Mouse (Mus musculus) stomach, embryonic 14.5 days (tissue): ENCODE data around the gene Gm4763. TPM values are rescaled to one million over a fixed set of nuclear protein-coding genes. Genes with fewer than 3 reads are reported as not detected.
"Not testable (repeated sequence)": the region's sequence is repeated elsewhere in the genome, so short reads cannot be mapped to it uniquely, and the experiment has no call there.

Experiments used
- ATAC-seq: fragments of 200-750 bp; cut with Nextera tagmentation; 2 replicates; pipeline ENCODE4 v1.8.0; 2017; ENCODE audit warnings: low read depth, moderate TSS enrichment; ENCODE audit not compliant: insufficient number of reproducible peaks, insufficient read depth, low FRiP score
- H3K27ac ChIP-seq: fragments of 300-500 bp; sonication (generic); 2 replicates; pipeline ENCODE4 v1.5.1; 2014; ENCODE audit warnings: mild to moderate bottlenecking, low read length, moderate library complexity, mixed read lengths
- H3K27me3 ChIP-seq: fragments of 300-500 bp; sonication (generic); 2 replicates; pipeline ENCODE4 v1.6.1; 2014; ENCODE audit warnings: low read length, control low read depth, mixed read lengths; ENCODE audit not compliant: control insufficient read depth, insufficient read depth
- H3K36me3 ChIP-seq: fragments of 300-500 bp; sonication (generic); 2 replicates; pipeline ENCODE4 v1.6.1; 2014; ENCODE audit warnings: mild to moderate bottlenecking, control low read depth, low read length, moderate library complexity, mixed read lengths; ENCODE audit not compliant: control insufficient read depth, insufficient read depth
- H3K4me1 ChIP-seq: fragments of 300-500 bp; sonication (generic); 2 replicates; pipeline ENCODE4 v1.6.1; 2014; ENCODE audit warnings: low read length, control low read depth, mixed read lengths; ENCODE audit not compliant: control insufficient read depth, insufficient read depth
- H3K4me2 ChIP-seq: fragments of 300-500 bp; sonication (generic); replicated peaks from 2 replicates; pipeline ENCODE4 v1.6.1; 2014; ENCODE audit warnings: low read depth, low read length, control low read depth
- H3K4me3 ChIP-seq: fragments of 300-500 bp; sonication (generic); 2 replicates; pipeline ENCODE4 v1.5.1; 2014; ENCODE audit warnings: low read depth, low read length, control low read depth
- H3K9ac ChIP-seq: fragments of 300-500 bp; sonication (generic); replicated peaks from 2 replicates; pipeline ENCODE4 v1.6.1; 2014; ENCODE audit warnings: low read depth, mild to moderate bottlenecking, control low read depth, low read length, moderate library complexity, mixed read lengths
- H3K9me3 ChIP-seq: fragments of 300-500 bp; sonication (generic); 2 replicates; pipeline ENCODE4 v1.6.1; 2016; ENCODE audit warnings: low read depth, low read length, control low read depth; ENCODE audit not compliant: control insufficient read depth
- WGBS: fragments of 180-500 bp; shearing (Covaris S2); extraction: QIAGEN DNeasy Blood & Tissue Kit; methylation state at CpG from one replicate; pipeline ENCODE4 v1.1.7; 2014; 5-methylcytosine and 5-hydroxymethylcytosine counted together
- polyA plus RNA-seq: library from polyadenylated mRNA; unstranded; fragments of >200 nt; fragmentation: Nextera tagmentation; extraction: Ambion mirVana; gene quantifications from 2 replicates; pipeline ENCODE4 v1.2.1, GENCODE M21; 2014

Gm4763 gene
- polyA plus RNA-seq, 1 experiment from 2014 or later, result not detected

DNA sequence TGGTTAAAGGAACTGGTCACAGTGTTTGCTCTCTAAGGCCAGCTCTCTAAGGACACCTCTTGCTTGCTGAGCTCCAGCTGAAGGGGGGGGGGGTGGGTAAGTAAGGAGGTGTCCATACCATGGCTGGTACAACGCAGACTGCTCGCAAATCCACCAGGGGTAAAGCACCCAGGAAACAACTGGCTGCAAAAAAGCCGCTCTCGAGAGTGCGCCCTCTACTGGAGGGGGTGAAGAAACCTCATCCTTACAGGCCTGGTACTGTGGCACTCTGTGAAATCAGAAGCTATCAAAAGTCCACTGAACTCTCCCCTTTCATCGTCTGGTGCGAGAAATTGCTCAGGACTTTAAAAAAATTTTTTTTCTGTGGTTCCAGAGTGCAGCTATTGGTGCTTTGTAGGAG, 42.6 kb downstream of the Gm4763 start:
- WGBS, result 78% methylated on average over 7 of the region's 7 CpGs
- not testable (repeated sequence) for H3K9me3 ChIP-seq, H3K27ac ChIP-seq, H3K27me3 ChIP-seq, H3K9ac ChIP-seq, H3K4me3 ChIP-seq, H3K36me3 ChIP-seq, H3K4me2 ChIP-seq, ATAC-seq, H3K4me1 ChIP-seq

- Histone ChIP-seq H3K36me3 (no peaks in the 10 kb centered on the region), H3K4me2 (no peak within 1 kb of the TSS), H3K4me1 (no peaks in the 10 kb centered on the region), H3K9ac (no peak within 1 kb of the TSS), H3K27ac (no peak within 1 kb of the TSS), H3K27me3 (no peaks in the 10 kb centered on the region), H3K9me3 (no peaks in the 10 kb centered on the region), H3K4me3 (no peak within 1 kb of the TSS)
- 91% methylated on average over 9 of the region's 9 CpGs for WGBS
- no peak for ATAC-seq
Observed at GRCm38 (mm10) chr7:24676575-24676974, 50.1 kb downstream of the Gm4763 start, which contains the start of gene Tex101. Tex101 (minus strand) TSS chr7:24676675.

GRCm38 (mm10) chr7:24671944-24672439, 54.7 kb downstream of the Gm4763 start:
- WGBS, result 90% methylated on average over 23 of the region's 23 CpGs
- no peaks in the 10 kb centered on the region for H3K4me1 ChIP-seq

More at GRCm38 (mm10) chr7:24671944-24672439, 54.7 kb downstream of the Gm4763 start:
- no peak for ATAC-seq
- H3K4me2 ChIP-seq, result no peak overlapping the region
- H3K27ac ChIP-seq, result no peak overlapping the region
- no peak overlapping the region for H3K4me3 ChIP-seq
- no peaks in the 10 kb centered on the region for H3K36me3 ChIP-seq
- no peaks in the 10 kb centered on the region for H3K9me3 ChIP-seq
- H3K27me3 ChIP-seq, result no peaks in the 10 kb centered on the region
- no peak overlapping the region for H3K9ac ChIP-seq

Other genes starting within 250 kb of the Gm4763 start
- 1.4 and 1.5 TPM in 2 replicates for gene Cadm4, start 244.9 kb downstream of the Gm4763 start, polyA plus RNA-seq
- gene Zfp428, start 219.9 kb downstream of the Gm4763 start, polyA plus RNA-seq, result 28.5 and 30.9 TPM in 2 replicates
- gene AC161166.1, start 214.5 kb downstream of the Gm4763 start, polyA plus RNA-seq, result 0.21 and 0.29 TPM in 2 replicates
- 8.9 and 9.0 TPM in 2 replicates for gene Irgq, start 196.2 kb downstream of the Gm4763 start, polyA plus RNA-seq
- 0.73 and 1.3 TPM in 2 replicates for gene Pinlyp, start 180.8 kb downstream of the Gm4763 start, polyA plus RNA-seq
- gene Xrcc1, start 180.6 kb downstream of the Gm4763 start, polyA plus RNA-seq, result 93.0 and 110 TPM in 2 replicates
- gene Ethe1, start 139.4 kb downstream of the Gm4763 start, polyA plus RNA-seq, result 36.6 and 40.1 TPM in 2 replicates
- gene Zfp575, start 139.3 kb downstream of the Gm4763 start, polyA plus RNA-seq, result 3.5 and 4.0 TPM in 2 replicates
- gene Phldb3, start 116.1 kb downstream of the Gm4763 start, polyA plus RNA-seq, result 0.64 and 1.1 TPM in 2 replicates
- gene Lypd3, start 90.4 kb downstream of the Gm4763 start, polyA plus RNA-seq, result 9.8 and 13.7 TPM in 2 replicates
- not detected in 2 replicates for gene Tex101, start 50.2 kb downstream of the Gm4763 start, polyA plus RNA-seq
- not detected in 2 replicates for gene BC049730, start 17.7 kb downstream of the Gm4763 start, polyA plus RNA-seq
- 0.67 and 1.3 TPM in 2 replicates for gene Cd177, start 33.4 kb upstream of the Gm4763 start, polyA plus RNA-seq
- gene Ceacam10, start 50.3 kb upstream of the Gm4763 start, polyA plus RNA-seq, result not detected in 2 replicates
- gene Gm9844, start 135.3 kb upstream of the Gm4763 start, polyA plus RNA-seq, result 15.6 and 16.7 TPM in 2 replicates
- not detected in 2 replicates for gene Lypd4, start 143.0 kb upstream of the Gm4763 start, polyA plus RNA-seq
- gene Dmrtc2, start 143.1 kb upstream of the Gm4763 start, polyA plus RNA-seq, result not detected in 2 replicates
- gene Rps19, start 157.5 kb upstream of the Gm4763 start, polyA plus RNA-seq, result 3,189 and 3,445 TPM in 2 replicates
- 0.33 TPM in 1 of 2 replicates, not detected in the other for gene Cd79a, start 170.5 kb upstream of the Gm4763 start, polyA plus RNA-seq
- gene Arhgef1, start 176.0 kb upstream of the Gm4763 start, polyA plus RNA-seq, result 88.8 and 89.9 TPM in 2 replicates
- gene Gm4881, start 217.6 kb upstream of the Gm4763 start, polyA plus RNA-seq, result not detected in 2 replicates
- gene Rabac1, start 245.8 kb upstream of the Gm4763 start, polyA plus RNA-seq, result 191 and 198 TPM in 2 replicates